Mouse (Mus musculus): ENCODE measurements around the gene Pate2. TPM values are rescaled to one million over a fixed set of nuclear protein-coding genes. Genes with fewer than 3 reads are reported as not detected.
"Not testable (repeated sequence)": the region's sequence is repeated elsewhere in the genome, so short reads cannot be mapped to it uniquely, and the experiment has no call there.

Pate2 gene
- polyA plus RNA-seq, 1 experiment from 2014 or later: 1.7 TPM

DNA sequence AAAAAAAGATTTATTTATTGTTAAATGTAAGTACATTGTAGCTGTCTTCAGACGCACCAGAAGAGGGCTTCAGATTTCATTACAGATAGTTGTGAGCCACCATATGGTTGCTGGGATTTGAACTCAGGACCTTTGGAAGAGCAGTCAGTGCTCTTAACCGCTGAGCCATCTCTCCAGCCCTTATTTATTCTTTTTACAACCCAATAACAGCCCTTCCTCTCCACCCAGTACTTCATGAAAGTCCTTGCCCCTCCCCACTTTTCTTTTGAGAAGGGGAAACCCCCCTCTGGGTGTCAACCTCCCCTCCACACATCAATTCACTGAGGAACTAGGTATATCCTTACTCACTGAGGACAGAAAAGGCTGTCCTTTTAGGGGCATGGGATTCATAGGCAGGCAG, 46.7 kb downstream of the Pate2 start:
- H3K4me1 ChIP-seq; H3K36me3 ChIP-seq; H3K27me3 ChIP-seq (replicated peaks); H3K27ac ChIP-seq; H3K4me2 ChIP-seq (replicated peaks); H3K4me3 ChIP-seq; H3K9ac ChIP-seq; H3K9me3 ChIP-seq; ATAC-seq (ENCODE audit: low FRiP score, low read depth): not testable (repeated sequence)
- 65% methylated on average over 2 of the region's 2 CpGs for WGBS

DNA sequence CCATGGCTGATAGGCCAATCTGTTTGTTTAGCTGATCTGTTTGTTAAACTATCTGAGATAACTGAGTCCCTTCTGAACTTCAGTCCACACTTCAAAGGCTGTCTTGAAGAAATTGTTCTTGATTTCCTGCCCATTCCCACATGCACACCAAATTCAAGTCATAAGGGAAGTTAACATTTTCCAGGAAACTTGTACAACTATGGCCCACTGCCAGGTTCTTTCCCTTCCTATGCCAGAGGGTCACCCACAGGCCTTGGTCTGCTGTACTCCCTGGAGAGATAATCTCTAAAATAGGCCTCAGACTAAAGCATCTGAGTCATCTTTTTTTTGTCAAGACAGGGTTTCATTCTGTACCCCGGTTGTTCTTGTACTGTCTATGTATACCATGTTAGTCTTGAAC, 62.9 kb downstream of the Pate2 start:
- H3K9me3 ChIP-seq: no peaks in the 10 kb centered on the region
- 94% methylated on average over 1 of the region's 1 CpGs for WGBS
- ATAC-seq (ENCODE audit: low FRiP score, low read depth): no peak

GRCm38 (mm10) chr9:35648102-35648501, 78.0 kb downstream of the Pate2 start, which contains the start of gene Pate3:
Gene Pate3, minus strand, starts transcription at chr9:35648202.
- ATAC-seq (ENCODE audit: low FRiP score, low read depth): no peak
- Histone ChIP-seq H3K4me3 (no peak within 1 kb of the TSS), H3K27ac (no peak within 1 kb of the TSS), H3K36me3 (no peaks in the 10 kb centered on the region), H3K9me3 (0 out of 2 replicates have a peak, but pooled peaks cover 6% of the 10 kb centered on the region), H3K4me2 (replicated peaks) (no peak within 1 kb of the TSS), H3K27me3 (replicated peaks) (no peaks in the 10 kb centered on the region), H3K4me1 (no peaks in the 10 kb centered on the region), H3K9ac (no peak within 1 kb of the TSS)
- WGBS: 61% methylated on average over 1 of the region's 1 CpGs

More for the DNA sequence above, 62.9 kb downstream of the Pate2 start:
- H3K4me2 ChIP-seq (replicated peaks): no peak overlapping the region
- H3K27ac ChIP-seq: no peak overlapping the region
- no peak overlapping the region for H3K9ac ChIP-seq
- no peak overlapping the region for H3K4me3 ChIP-seq
- H3K27me3 ChIP-seq (replicated peaks): no peaks in the 10 kb centered on the region
- no peaks in the 10 kb centered on the region for H3K36me3 ChIP-seq
- no peaks in the 10 kb centered on the region for H3K4me1 ChIP-seq

- no peak for ATAC-seq (ENCODE audit: low FRiP score, low read depth)
- Histone ChIP-seq H3K9me3 (no peaks in the 10 kb centered on the region), H3K27me3 (replicated peaks) (no peaks in the 10 kb centered on the region), H3K4me2 (replicated peaks) (no peak overlapping the region), H3K9ac (no peak overlapping the region), H3K4me1 (no peaks in the 10 kb centered on the region), H3K27ac (no peak overlapping the region), H3K4me3 (no peak overlapping the region), H3K36me3 (no peaks in the 10 kb centered on the region)
- WGBS: 86% methylated on average over 2 of the region's 2 CpGs
Measured at GRCm38 (mm10) chr9:35673557-35673956, 103.5 kb downstream of the Pate2 start.

DNA sequence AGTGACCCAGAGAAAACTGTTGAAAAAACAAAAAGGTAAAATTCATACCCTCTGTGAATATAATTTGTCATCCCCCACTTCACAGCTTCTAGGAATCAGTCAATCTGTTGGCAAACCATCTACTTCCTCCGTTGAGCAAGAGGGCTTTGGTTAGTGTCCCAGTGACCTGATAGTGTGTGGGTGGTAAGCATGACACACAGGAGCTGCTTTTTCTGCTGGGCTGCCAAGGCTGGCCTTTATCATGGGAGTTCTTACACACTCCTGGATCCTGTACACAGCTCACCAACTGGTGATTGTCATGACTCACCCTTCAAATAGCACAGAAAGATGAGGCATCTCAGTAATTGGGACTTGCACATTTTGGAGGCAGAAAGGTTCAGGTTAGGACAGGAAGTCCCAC, 116.9 kb downstream of the Pate2 start, which contains the start of gene Pate1:
TSS of gene Pate1 (minus strand) at position 378 of the 400 bp plus-strand sequence.
- H3K4me1 ChIP-seq: no peaks in the 10 kb centered on the region
- no peaks in the 10 kb centered on the region for H3K9me3 ChIP-seq
- H3K36me3 ChIP-seq: no peaks in the 10 kb centered on the region
- ATAC-seq (ENCODE audit: low FRiP score, low read depth): no peak
- no peak within 1 kb of the TSS for H3K4me2 ChIP-seq (replicated peaks)
- no peak within 1 kb of the TSS for H3K4me3 ChIP-seq
- no peak within 1 kb of the TSS for H3K27ac ChIP-seq
- no peak within 1 kb of the TSS for H3K9ac ChIP-seq
- 40% methylated on average over 1 of the region's 1 CpGs for WGBS
- no peaks in the 10 kb centered on the region for H3K27me3 ChIP-seq (replicated peaks)

GRCm38 (mm10) chr9:35691924-35692323, 121.8 kb downstream of the Pate2 start:
- no peaks in the 10 kb centered on the region for H3K27me3 ChIP-seq (replicated peaks)
- no peak overlapping the region for H3K27ac ChIP-seq
- H3K4me3 ChIP-seq: no peak overlapping the region
- no peaks in the 10 kb centered on the region; the same call in 1 of the 2 replicates for H3K9me3 ChIP-seq
- H3K9ac ChIP-seq: no peak overlapping the region
- H3K36me3 ChIP-seq: no peaks in the 10 kb centered on the region
- ATAC-seq (ENCODE audit: low FRiP score, low read depth): no peak
- no peaks in the 10 kb centered on the region for H3K4me1 ChIP-seq
- no peak overlapping the region for H3K4me2 ChIP-seq (replicated peaks)

GRCm38 (mm10) chr9:35707265-35707664, 137.2 kb downstream of the Pate2 start:
- Histone ChIP-seq H3K4me1 (no peaks in the 10 kb centered on the region), H3K4me2 (replicated peaks) (no peak overlapping the region), H3K36me3 (no peaks in the 10 kb centered on the region), H3K9ac (no peak overlapping the region), H3K27me3 (replicated peaks) (no peaks in the 10 kb centered on the region), H3K4me3 (no peak overlapping the region), H3K27ac (no peak overlapping the region), H3K9me3 (no peaks in the 10 kb centered on the region)
- ATAC-seq (ENCODE audit: low FRiP score, low read depth): no peak

Other genes with a start within 250 kb of the Pate2 start
- gene Cdon, start 149.2 kb upstream of the Pate2 start, polyA plus RNA-seq (2016; fragmentation: Nextera tagmentation; extraction: Ambion mirVana): 8.5 and 9.5 TPM in 2 replicates
- gene Gm1113, start 52.0 kb upstream of the Pate2 start, polyA plus RNA-seq (2016; fragmentation: Nextera tagmentation; extraction: Ambion mirVana): not detected in 2 replicates
- gene Ddx25, start 11.8 kb upstream of the Pate2 start, polyA plus RNA-seq (2016; fragmentation: Nextera tagmentation; extraction: Ambion mirVana): 14.5 and 15.7 TPM in 2 replicates
- 17.2 and 17.6 TPM in 2 replicates for gene Pus3, start 11.7 kb upstream of the Pate2 start, polyA plus RNA-seq (2016; fragmentation: Nextera tagmentation; extraction: Ambion mirVana)
- gene Hyls1, start 114 bp downstream of the Pate2 start, polyA plus RNA-seq (2016; fragmentation: Nextera tagmentation; extraction: Ambion mirVana): 17.8 and 21.3 TPM in 2 replicates
- gene Pate4, start 41.7 kb downstream of the Pate2 start, polyA plus RNA-seq (2016; fragmentation: Nextera tagmentation; extraction: Ambion mirVana): not detected in 2 replicates
- not detected in 2 replicates for gene Pate3, start 77.9 kb downstream of the Pate2 start, polyA plus RNA-seq (2016; fragmentation: Nextera tagmentation; extraction: Ambion mirVana)
- gene Pate1, start 117.1 kb downstream of the Pate2 start, polyA plus RNA-seq (2016; fragmentation: Nextera tagmentation; extraction: Ambion mirVana): 0.11 TPM in 1 of 2 replicates, not detected in the other
- not detected in 2 replicates for gene Gm17677, start 170.8 kb downstream of the Pate2 start, polyA plus RNA-seq (2016; fragmentation: Nextera tagmentation; extraction: Ambion mirVana)
- not detected in 2 replicates for gene Gm17727, start 207.8 kb downstream of the Pate2 start, polyA plus RNA-seq (2016; fragmentation: Nextera tagmentation; extraction: Ambion mirVana)
- gene Gm27235, start 219.8 kb downstream of the Pate2 start, polyA plus RNA-seq (2016; fragmentation: Nextera tagmentation; extraction: Ambion mirVana): not detected in 2 replicates
- not detected in 2 replicates for gene D730048I06Rik, start 219.8 kb downstream of the Pate2 start, polyA plus RNA-seq (2016; fragmentation: Nextera tagmentation; extraction: Ambion mirVana)

All from neural tube, embryonic 12.5 days (tissue).